Mouse (Mus musculus) embryo, embryonic 11 days (tissue): ENCODE measurements around the gene Scml4.
A peak's percentile ranks its signal among the peaks of the same experiment; 100 is the strongest.

Experiments used
- DNase-seq: peaks from one replicate; pipeline ENCODE4 v3.0.0-alpha.2; 2015

Gene Scml4

GRCm38 (mm10) chr10:42999324-42999723 lies 139.2 kb downstream of the Scml4 start:
- DNase-seq: no peak

GRCm38 (mm10) chr10:43001433-43001832 lies 141.3 kb downstream of the Scml4 start:
- no peak for DNase-seq

GRCm38 (mm10) chr10:43002066-43002678 lies 142.0 kb downstream of the Scml4 start:
- peak; percentile 69 for DNase-seq

- peak; percentile 66 for DNase-seq
These were observed 142.7 kb downstream of the Scml4 start for GRCm38 (mm10) chr10:43002721-43003465.

- DNase-seq: no peak
These were observed 143.2 kb downstream of the Scml4 start for GRCm38 (mm10) chr10:43003466-43003757.

GRCm38 (mm10) chr10:43004174-43004734 lies 144.1 kb downstream of the Scml4 start:
- DNase-seq: no peak

- no peak for DNase-seq
These were observed 144.9 kb downstream of the Scml4 start for GRCm38 (mm10) chr10:43005031-43005430.

GRCm38 (mm10) chr10:43005677-43006076 lies 145.5 kb downstream of the Scml4 start:
- no peak for DNase-seq

GRCm38 (mm10) chr10:43006534-43006933 lies 146.4 kb downstream of the Scml4 start:
- DNase-seq: no peak

GRCm38 (mm10) chr10:43008116-43008515 lies 147.9 kb downstream of the Scml4 start:
- no peak for DNase-seq
